Mouse (Mus musculus): ENCODE measurements around the gene Ckap5.
"Not testable (repeated sequence)": the region's sequence is repeated elsewhere in the genome, so short reads cannot be mapped to it uniquely, and the experiment has no call there.

Gene Ckap5

DNA sequence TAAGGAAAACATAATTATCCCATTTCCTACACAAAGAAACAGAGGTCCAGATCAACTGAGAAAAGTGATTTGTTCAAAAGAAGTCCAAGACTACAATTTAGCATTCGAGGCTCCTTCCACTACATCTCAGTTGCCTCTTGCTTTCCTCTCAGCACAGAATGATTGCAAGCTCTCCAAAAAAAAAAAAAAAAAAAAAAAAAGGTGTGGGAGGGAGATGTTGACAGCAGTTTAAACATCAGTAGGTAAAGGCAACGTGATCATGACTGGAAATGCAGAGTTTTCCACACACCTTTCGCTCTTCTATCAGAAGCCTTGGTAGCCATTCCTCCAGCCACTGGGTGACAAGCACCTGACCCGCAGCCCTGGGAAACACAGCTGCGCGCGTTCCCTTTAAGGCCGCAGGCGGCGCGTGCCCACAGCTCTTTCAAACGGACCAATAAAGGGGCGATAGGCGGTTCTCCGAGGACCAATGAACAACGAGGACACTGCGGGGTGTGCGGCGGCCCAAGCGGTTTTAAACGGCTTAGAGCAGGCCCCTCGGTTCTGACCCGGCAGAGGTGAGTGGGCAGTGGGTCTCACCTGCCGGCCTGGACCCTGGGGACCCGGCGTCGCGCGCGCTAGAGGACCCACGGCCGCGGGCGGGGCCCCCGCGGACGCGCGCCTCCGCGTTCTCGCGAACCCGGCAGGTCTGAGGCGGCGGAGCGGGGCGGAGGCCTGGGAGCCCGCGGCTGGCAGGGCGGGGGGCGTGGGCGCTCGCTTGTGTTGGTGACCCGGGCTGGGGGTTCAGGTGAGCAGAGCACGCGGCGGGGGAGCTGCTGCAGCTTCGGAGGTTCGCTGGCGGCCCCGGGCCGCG, at the start of gene Ckap5:
Ckap5 (plus strand) TSS at position 469 of the 853 bp plus-strand sequence.
- DNase-seq (ENCODE audit: low read depth, low spot score), result peak; percentile 97

DNA sequence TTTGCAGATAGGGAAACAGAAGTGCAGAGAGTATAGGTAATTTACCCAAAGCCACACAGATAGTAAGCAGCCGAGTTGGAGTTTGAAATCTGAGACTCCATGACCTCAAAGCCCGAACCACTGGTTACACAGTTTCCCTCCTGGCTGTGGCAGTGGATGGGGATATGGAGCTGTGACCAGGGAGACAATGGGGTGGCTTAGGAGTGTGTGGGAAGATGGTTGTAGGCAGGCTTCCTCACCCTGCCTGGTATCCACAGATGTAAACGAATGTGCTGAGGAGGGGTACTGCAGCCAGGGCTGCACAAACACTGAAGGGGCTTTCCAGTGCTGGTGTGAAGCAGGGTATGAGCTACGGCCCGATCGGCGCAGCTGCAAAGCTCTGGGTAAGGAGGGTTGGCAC, 49.7 kb upstream of the Ckap5 start:
- no peak for DNase-seq (ENCODE audit: low read depth, low spot score)

DNA sequence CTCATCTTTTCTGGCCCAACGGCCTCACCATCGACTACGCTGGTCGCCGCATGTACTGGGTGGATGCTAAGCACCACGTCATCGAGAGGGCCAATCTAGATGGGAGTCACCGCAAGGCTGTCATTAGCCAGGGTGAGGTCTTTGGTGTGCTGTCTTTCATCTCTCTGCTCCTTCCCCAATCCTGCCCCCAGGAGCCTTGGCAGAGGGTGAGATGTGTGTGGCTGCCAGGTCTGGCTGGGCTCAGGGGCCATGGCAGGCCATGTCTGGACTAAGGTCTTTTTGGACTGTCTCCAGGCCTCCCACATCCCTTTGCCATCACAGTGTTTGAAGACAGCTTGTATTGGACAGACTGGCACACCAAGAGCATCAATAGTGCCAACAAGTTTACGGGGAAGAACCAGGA, 46.2 kb upstream of the Ckap5 start:
- DNase-seq (ENCODE audit: low read depth, low spot score), result no peak

DNA sequence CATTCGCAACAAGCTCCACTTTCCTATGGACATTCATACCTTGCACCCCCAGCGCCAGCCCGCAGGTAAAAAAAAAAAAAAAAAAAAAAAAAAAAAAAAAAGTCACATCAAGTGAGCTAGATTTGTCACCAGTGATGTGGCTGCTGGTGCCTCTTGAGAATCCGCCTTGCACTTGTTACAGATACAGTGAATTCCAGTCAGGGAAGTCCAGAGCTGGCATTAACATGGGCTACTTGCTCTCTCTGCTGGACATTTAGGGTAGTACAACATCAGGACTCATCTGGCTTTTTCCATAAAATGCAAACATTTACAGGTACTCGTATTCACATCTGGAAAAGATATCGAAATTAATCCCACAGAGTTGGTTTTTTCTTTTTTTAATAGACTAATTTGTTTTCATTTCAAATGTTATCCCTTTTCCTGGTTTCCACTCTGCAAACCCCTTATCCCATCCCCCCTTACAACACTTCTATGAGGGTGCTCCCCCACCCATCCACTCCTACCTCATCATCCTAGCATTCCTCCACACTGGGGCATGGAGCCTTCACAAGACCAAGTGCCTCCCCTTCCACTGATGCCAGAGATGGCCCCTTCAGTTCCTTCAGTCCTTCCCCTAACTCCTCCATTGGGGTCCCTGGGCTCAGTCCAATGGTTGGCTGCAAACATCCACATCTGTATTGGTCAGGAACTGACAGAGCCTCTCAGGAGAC, 45.6 kb upstream of the Ckap5 start:
- DNase-seq (ENCODE audit: low read depth, low spot score), result peak; percentile 81

GRCm38 (mm10) chr2:91484698-91485097, 41.9 kb upstream of the Ckap5 start:
- DNase-seq (ENCODE audit: low read depth, low spot score), result no peak

DNA sequence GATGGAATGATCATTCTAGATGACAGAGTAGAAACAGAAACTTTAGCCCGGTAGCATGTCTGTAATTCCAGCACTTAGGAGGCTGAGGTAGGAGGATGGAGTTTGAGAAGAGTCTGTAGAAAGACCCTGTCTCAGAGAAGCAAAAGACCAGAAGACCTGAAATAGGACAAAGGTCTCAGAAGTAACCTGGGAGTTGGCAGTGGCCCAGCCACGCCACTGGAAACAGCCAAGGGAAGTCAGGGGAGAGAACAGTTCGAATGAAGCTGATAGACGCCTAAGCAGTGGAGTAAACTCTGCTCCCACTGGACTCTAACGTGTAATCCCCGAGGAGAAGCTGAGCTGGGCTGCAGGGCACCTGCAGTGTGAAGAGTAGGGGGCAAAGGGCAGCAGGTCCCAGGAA, 41.3 kb upstream of the Ckap5 start:
- no peak for DNase-seq (ENCODE audit: low read depth, low spot score)

DNA sequence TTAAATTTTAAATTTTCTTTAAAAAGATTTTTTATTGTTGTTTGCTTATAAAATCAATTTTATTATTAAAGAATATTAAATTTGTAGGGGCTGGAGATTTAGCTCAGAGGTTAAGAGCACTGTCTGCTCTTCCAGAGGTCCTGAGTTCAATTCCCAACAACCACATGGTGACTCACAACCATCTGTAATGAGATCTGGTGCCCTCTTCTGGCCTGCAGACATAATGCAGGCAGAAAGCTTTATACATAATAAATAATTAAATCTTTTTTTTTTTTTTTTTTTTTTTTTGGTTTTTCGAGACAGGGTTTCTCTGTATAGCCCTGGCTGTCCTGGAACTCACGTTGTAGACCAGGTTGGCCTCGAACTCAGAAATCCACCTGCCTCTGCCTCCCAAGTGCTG, 39.3 kb upstream of the Ckap5 start:
- not testable (repeated sequence) for DNase-seq (ENCODE audit: low read depth, low spot score)

DNA sequence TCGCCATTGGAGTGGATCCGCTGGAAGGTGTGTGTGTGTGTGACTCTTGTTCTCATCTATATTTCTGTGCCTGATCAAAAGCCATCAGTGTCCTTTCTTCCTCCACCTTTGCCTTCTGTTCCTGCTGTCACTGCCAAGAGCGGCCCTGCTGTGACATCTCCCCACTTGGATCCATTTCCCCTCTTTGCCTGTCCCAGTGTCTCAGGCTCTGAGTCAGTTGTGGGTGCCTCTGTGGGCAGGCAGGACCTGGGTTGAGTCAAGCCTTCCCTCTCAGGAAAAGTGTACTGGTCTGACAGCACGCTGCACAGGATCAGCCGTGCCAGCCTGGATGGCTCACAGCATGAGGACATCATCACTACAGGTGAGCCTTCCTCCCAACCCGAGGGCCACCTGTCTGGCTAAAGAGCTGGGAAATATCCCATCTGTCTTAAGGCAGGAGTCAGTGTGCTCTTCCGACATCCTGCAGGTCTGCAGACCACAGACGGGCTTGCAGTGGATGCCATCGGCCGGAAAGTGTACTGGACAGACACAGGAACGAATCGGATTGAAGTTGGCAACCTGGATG, 34.4 kb upstream of the Ckap5 start:
- no peak for DNase-seq (ENCODE audit: low read depth, low spot score)

- DNase-seq (ENCODE audit: low read depth, low spot score), result no peak
Observed at GRCm38 (mm10) chr2:91493981-91494380, 32.6 kb upstream of the Ckap5 start.

- no peak for DNase-seq (ENCODE audit: low read depth, low spot score)
Observed at GRCm38 (mm10) chr2:91498093-91498719, 28.4 kb upstream of the Ckap5 start.

GRCm38 (mm10) chr2:91508076-91508475, 18.5 kb upstream of the Ckap5 start:
- no peak for DNase-seq (ENCODE audit: low read depth, low spot score)

GRCm38 (mm10) chr2:91517186-91517585, 9.4 kb upstream of the Ckap5 start:
- peak; percentile 53 for DNase-seq (ENCODE audit: low read depth, low spot score)

DNA sequence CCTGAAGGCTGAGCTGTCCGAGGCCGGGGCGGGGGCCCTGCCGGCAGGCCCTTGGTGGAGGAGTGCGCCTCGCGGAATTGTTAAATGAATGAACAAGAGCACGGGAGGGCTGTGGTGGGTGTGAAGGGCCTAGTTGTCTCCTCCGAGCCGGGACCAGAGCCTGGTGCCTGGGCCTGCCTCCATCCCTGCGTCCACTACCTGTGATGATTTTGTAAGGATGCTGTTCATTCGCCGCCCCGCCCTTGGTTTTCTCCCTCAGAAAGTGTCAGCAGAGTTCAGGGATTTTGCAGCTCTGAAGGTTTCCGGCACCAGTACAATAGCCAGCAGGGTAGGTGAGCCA, 555 bp downstream of the Ckap5 start:
- peak; percentile 79 for DNase-seq (ENCODE audit: low read depth, low spot score)

- DNase-seq (ENCODE audit: low read depth, low spot score), result peak; percentile 93
Observed at GRCm38 (mm10) chr2:91537588-91538205, 11.1 kb downstream of the Ckap5 start.

- DNase-seq (ENCODE audit: low read depth, low spot score), result peak; percentile 54
Observed at GRCm38 (mm10) chr2:91568125-91568524, 41.6 kb downstream of the Ckap5 start.

GRCm38 (mm10) chr2:91580894-91581293, 54.3 kb downstream of the Ckap5 start:
- DNase-seq (ENCODE audit: low read depth, low spot score), result no peak

DNA sequence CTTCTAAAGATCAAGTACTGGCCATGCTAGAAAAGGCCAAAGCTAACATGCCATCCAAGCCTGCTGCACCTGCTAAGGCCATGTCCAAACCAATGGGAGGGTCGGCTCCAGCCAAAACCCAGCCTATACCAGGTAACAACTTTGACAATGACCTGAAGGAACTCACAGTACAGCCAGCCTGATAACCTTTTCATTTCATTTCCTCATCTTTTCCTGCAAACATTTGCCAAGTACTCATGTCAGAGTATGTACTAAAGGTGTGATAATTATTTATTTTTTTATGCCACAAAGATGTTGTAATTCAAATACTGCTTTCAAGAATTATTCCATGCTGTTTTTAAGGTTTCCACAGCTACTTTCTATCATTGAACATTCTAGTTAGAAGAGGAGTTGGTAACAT, 59.7 kb downstream of the Ckap5 start:
- no peak for DNase-seq (ENCODE audit: low read depth, low spot score)

DNA sequence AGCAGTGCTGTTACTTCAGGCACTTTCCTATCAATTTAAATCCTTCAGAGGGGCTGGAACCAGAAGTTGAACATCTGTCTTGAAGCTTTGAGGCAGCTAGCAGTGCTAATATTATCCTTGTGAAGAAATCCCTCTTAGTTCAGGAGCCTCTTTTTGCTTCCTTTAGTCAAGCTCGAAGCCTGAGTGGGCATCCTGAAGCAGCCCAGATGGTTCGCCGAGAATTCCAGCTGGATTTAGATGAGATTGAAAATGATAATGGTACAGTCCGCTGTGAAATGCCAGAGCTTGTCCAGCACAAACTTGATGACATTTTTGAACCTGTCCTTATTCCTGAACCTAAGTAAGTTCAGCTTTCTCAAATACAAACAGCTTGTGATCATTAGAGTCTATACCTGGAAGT, 73.9 kb downstream of the Ckap5 start:
- no peak for DNase-seq (ENCODE audit: low read depth, low spot score)

DNA sequence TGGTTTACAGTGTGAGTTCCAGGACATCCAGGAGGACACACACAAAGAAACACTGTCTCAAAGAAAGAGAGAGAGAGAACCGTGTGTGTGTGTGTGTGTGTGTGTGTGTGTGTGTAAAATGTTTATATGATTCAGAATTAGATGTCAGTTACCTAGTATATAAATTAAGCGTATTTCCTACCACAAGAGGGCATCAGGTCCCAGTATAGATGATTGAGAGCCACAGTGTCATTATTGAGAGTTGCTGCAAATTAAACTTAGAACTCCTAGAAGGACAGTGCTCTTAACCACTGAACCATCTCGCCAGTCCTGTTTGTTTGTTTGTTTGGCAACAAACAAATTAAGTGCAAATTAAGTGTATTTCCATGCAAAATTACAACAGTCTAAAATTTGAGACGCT, 75.8 kb downstream of the Ckap5 start:
- DNase-seq (ENCODE audit: low read depth, low spot score), result peak; percentile 22

DNA sequence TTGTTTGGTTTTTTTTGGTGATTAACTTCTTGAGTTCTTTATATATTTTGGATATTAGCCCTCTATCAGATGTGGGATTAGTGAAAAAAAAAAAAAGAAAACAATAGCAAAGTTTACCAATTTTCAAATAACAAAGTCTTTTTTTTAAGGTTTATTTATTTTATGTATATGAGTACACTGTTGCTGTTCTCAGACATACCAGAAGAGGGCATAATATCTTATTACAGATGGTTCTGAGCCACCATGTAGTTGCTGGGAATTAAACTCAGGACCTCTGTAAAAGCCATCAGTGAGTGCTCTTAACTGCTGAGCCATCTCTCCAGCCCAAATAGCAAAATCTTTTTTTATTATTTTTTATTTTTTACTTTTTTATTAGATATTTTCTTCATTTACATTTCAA, 82.8 kb downstream of the Ckap5 start:
- peak; percentile 45 for DNase-seq (ENCODE audit: low read depth, low spot score)

DNA sequence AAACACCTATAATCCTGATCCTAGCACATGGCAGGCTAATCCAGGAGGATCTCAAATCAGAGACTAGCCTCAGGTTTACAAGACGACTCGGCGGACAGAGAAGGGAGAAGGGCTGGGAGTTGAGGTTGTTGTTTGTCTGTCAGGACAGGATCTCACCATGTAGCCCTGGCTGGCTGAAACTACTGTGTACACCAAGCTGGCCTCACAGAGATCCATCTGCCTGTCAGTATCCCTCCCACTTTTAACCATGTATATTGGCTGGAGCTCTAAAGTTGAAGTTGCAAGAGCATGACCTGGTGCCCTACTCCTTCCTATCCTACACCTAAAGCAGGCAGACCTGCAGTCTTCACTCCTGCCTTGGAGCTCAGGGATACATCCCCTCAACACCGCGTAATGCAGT, 95.8 kb downstream of the Ckap5 start:
- DNase-seq (ENCODE audit: low read depth, low spot score), result no peak

GRCm38 (mm10) chr2:91623366-91623765, 96.8 kb downstream of the Ckap5 start:
- DNase-seq (ENCODE audit: low read depth, low spot score), result not testable (repeated sequence)

Measured in ZHBTc4 (cell line).